Mouse (Mus musculus): ENCODE results near the gene Zfp184.

Zfp184 gene

DNA sequence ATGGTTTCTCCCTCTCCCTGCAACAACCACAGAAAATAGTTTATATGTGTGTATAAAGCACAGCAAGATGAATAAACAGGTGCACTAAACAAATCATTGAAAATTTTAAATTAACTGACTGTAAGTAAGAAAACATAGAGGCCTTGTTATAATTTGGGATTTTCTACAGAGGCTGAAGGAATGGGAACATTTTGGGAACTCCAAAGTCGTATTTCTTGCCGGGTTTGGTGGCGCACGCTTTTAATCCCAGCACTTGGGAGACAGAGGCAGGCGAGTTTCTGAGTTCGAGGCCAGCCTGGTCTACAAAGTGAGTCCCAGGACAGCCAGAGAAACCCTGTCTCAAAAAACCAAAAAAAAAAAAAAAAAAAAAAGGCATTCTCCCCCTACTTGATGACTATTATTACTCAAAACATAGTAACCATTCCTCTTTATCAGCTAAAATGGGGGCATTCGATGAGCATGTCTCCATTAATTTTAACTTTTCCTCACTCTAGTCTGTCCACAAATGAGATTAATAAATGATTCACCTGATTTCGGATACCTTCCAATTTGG, 24.1 kb upstream of the Zfp184 start:
- intact Hi-C loops (cut with DNase I), result no loop called here

- intact Hi-C loops (cut with DNase I), result no loop called here
Observed at GRCm38 (mm10) chr13:21923417-21923816, 21.5 kb upstream of the Zfp184 start.

DNA sequence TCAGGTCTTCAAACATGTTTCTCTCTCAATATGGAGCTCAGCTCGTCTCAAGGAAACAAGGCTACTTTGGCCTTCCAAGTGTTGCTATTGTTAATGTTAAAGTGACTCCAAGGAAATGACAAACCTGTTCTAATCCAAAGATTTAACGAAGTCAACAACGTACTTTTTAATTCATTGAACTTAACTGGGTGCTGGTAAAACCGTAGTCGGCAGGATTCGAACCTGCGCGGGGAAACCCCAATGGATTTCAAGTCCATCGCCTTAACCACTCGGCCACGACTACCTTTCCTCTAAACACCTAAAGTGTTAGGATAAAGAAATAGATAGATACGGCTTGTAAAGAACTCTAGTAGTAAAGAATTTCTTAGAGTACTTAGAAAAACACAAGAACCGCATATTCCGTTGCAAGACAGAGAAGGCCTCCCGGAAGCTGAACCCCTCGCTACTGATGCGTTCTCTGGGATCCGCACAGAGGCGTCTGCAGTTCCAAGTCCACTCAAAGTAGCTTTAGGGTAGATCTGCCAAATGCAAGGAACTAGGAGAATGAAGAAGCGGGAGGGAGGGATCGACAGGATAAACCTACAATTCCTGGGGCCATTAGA, 20.1 kb upstream of the Zfp184 start:
- intact Hi-C loops (cut with DNase I), result no loop called here

GRCm38 (mm10) chr13:21930981-21931380, 13.9 kb upstream of the Zfp184 start:
- intact Hi-C loops (cut with DNase I), result no loop called here

- intact Hi-C loops (cut with DNase I), result no loop called here
Observed at GRCm38 (mm10) chr13:21931740-21932139, 13.2 kb upstream of the Zfp184 start.

DNA sequence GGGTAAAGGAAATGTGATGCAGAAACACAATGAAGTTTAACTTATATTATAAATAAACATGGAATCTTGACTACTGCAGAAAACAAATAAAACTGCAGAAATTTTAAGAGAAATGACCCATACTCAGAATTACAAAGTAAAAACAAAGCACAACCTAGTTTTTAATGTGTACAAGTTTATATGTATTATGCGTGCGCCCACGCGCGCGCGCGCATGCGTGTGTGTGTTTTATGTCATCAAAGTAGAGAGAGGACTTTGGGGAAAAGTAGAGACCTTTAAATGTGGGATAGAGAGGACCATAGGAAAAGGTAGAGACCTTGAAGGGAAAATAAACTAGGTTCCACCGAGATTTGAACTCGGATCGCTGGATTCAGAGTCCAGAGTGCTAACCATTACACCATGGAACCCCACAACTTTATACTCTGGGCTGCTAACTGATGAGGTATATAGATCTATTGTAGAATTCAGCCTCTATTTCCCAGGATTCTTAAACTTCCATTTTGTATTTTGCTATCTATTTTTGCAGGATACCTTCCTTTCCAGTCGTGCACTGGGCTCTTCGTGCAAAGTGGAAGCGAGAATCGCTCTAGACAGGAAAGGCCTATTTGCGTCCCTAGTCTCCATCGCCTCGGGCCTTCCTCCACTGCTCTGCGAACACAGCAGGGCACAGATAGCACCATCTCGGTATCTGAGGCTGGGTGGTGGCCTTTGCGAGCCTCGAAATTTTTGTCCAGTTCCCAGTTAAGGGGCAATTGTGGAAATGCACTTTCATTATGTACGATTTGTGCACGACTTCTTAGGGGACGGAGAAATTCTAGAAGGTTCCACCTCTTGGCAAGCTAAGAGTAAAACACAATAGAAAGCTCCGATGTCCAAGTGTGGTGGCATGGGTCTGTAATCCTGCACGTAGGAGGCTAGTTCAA, 11.0 kb upstream of the Zfp184 start:
- intact Hi-C loops (cut with DNase I), result no loop called here

GRCm38 (mm10) chr13:21934982-21935791, 9.7 kb upstream of the Zfp184 start:
- intact Hi-C loops (cut with DNase I), result no loop called here

DNA sequence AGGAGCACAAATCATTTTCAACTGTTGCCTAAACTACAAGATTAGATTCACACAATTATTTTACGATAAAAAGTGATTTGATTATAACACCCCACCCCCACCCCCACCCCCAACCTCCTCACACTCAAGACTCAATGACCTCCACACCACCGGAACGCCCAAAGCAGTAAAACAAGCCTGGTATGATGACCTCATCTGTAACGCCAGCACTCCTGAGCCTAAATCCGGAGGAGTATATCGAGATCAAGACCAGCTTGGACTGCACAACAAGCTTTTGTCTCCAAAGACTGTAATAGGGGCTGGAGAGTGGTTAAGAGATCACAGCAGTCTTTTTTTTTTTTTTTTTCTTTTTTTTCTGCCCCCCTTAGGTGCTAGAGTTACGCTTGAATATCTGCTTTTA, 9.1 kb upstream of the Zfp184 start:
- intact Hi-C loops (cut with DNase I), result no loop called here

- intact Hi-C loops (cut with DNase I), result no loop called here
Observed at GRCm38 (mm10) chr13:21936968-21937367, 7.9 kb upstream of the Zfp184 start.

- intact Hi-C loops (cut with DNase I), result loop anchor here (2.0 to 5.0 kb wide), 4 partner anchors 37 to 1579 kb away; no protein-coding TSS in a partner anchor
Observed at GRCm38 (mm10) chr13:21940213-21940612, 4.7 kb upstream of the Zfp184 start.

GRCm38 (mm10) chr13:21940811-21941321, 4.0 kb upstream of the Zfp184 start:
- intact Hi-C loops (cut with DNase I), result loop anchor here (2.0 to 5.0 kb wide), 4 partner anchors 36 to 1578 kb away; no protein-coding TSS in a partner anchor

DNA sequence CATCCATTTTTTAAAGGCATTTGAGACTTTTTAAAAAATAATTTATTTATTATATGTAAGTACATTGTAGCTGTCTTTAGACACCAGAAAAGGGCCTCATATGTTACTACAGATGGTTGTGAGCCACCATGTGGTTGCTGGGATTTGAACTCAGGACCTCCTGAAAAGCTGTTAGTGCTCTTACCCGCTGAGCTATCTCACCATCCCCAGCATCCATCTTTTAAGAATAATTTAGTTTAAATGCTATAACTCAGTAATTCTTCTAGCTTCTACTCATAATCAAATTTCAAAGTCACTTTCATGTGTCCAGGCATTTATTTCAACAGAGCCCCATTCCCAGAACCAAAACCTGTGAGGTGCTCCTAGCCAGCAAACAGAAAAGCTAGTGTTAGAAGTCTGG, 1.2 kb upstream of the Zfp184 start:
- intact Hi-C loops (cut with DNase I), result loop anchor here (5.0 kb wide), 2 partner anchors 34 to 84 kb away; no protein-coding TSS in a partner anchor

DNA sequence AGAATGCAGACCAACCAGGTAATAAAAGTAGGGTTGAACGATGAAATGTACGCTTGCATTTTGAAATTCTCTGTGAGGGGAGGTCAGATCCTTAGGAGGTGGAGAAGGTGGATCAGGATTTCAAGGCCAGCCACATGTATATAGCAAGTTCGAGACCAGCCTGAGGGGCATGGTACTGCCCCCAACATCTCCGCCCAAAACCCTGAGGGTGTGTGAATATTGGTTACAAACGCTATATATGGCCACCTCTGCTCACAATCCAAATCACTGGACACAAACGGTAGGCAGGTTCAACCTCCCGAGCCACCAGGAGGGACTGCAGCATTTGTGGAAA, 335 bp upstream of the Zfp184 start:
- intact Hi-C loops (cut with DNase I), result loop anchor here (5.0 kb wide), 2 partner anchors 33 to 83 kb away; no protein-coding TSS in a partner anchor

DNA sequence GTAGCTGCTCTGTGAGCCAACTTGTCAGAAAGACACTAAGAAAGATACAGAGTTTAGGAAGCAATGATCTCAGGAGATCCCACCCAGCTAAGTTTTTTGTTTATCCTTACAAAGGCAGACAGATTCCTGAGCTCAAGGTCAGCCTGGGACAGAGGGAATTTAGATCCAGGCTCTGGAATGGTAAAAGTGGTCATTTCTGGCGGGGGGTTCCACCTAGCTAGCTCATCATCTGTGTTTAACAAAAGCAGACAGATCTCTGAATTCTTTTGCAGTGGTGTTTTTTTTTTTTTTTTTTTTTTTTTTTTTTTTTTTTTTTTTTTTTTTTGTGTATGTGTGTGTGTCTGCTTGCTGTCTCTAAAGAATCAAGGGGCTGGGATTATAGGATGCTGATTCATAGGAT, 24.4 kb downstream of the Zfp184 start:
- intact Hi-C loops (cut with DNase I), result no loop called here

DNA sequence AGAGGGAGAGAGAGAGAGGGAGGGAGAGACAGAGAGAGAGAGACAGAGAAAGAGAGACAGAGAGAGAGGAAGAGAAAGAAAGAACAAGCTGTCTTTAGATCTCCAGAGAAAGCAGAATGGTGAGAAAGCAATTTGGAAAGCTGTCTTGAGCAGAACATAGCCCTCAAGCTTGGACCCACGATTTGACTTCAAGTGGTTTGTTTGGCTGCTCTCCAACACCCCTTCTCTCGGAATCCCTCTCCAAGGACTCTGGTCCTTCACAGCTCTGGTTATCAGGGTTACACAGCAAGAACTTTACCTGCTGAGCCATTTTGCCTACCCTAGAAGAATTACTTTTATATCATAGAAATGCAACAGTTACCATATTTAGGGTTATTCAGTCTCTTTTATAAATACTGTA, 24.9 kb downstream of the Zfp184 start:
- intact Hi-C loops (cut with DNase I), result no loop called here

DNA sequence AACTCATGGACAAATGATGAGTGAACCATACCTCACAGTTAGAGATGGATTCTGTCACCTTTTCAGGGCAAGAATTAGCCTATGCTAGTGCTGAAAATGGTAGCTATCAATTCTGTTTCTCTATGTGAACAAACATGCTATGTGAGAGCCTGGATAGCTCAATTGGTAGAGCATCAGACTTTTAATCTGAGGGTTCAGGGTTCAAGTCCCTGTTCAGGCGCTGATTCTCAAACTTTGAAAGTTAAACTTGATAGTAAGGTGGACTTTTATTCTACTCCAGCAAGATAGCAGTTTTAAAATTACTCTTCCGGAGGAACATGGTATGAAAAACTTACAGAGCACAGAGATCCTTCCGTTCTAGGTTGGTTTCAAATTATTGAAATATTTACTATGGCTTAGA, 26.7 kb downstream of the Zfp184 start:
- intact Hi-C loops (cut with DNase I), result no loop called here

DNA sequence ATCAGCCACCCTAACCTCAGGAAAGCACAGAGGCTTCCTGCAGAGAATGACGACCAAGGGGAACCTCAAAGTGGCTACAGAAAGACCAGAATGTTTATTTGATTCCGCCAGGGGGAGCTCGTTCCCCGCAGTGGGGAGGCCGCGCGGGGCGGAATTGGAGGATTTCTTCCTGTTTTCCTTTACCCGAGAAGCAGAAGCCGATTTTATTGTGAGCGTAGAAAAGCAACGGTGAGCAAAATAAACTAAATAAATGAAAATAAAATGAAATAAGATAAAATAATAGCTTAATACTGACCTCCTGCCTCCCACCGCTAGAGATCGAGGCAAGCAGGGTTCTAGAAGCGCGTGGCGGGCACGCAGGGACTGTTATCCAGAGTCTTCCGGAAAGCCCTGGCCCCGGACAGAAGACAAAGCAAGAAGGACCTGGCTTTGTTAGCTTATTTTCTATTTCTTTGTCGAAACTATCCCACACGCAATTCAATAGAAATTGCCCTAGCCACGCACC, 29.4 kb downstream of the Zfp184 start:
- intact Hi-C loops (cut with DNase I), result loop anchor here (1.0 kb wide), 1 partner anchor 55 kb away; no protein-coding TSS in a partner anchor

GRCm38 (mm10) chr13:21974726-21975473, 30.0 kb downstream of the Zfp184 start:
- intact Hi-C loops (cut with DNase I), result loop anchor here (1.0 to 5.0 kb wide), 2 partner anchors 33 to 54 kb away; no protein-coding TSS in a partner anchor

- intact Hi-C loops (cut with DNase I), result no loop called here
Observed at GRCm38 (mm10) chr13:21980981-21981802, 36.3 kb downstream of the Zfp184 start, which contains the start of gene Pom121l2. Gene Pom121l2, plus strand, starts transcription at chr13:21981194.
